Mouse (Mus musculus): ENCODE results near the gene Lbhd1. TPM values are rescaled to one million over a fixed set of nuclear protein-coding genes. Genes with fewer than 3 reads are reported as not detected.
"Not testable (repeated sequence)": the region's sequence is repeated elsewhere in the genome, so short reads cannot be mapped to it uniquely, and the experiment has no call there.

The Lbhd1 gene
- polyA plus RNA-seq, 1 experiment from 2014 or later: 81.2 TPM

- ATAC-seq (ENCODE audit: low read depth) (no peak), DNase-seq (no peak)
- Histone ChIP-seq H3K27ac (0 out of 2 replicates have a peak overlapping the region, but pooled peaks have one; percentile 1), H3K4me1 (replicated peaks) (peaks cover 48% of the 10 kb centered on the region), H3K36me3 (peaks cover 44% of the 10 kb centered on the region), H3K9ac (no peak overlapping the region; the same call in 1 of the 2 replicates), H3K9me3 (replicated peaks) (no peaks in the 10 kb centered on the region), H3K27me3 (no peaks in the 10 kb centered on the region), H3K4me2 (no peak overlapping the region), H3K4me3 (replicated peaks) (no peak overlapping the region)
- WGBS (ENCODE audit: insufficient replicate concordance): 86% methylated on average over 7 of the region's 7 CpGs
These were observed 8.5 kb upstream of the Lbhd1 start for GRCm38 (mm10) chr19:8875031-8875430.

GRCm38 (mm10) chr19:8880311-8881033 lies 3.1 kb upstream of the Lbhd1 start, which contains the start of gene Uqcc3:
Gene Uqcc3, minus strand, starts transcription at chr19:8880923.
- peak within 1 kb of the TSS; percentile 84 for H3K27ac ChIP-seq
- H3K9ac ChIP-seq: peak within 1 kb of the TSS; percentile 90
- peaks cover 19% of the 10 kb centered on the region for H3K36me3 ChIP-seq
- no peaks in the 10 kb centered on the region for H3K9me3 ChIP-seq (replicated peaks)
- no peaks in the 10 kb centered on the region for H3K27me3 ChIP-seq
- H3K4me2 ChIP-seq: peak within 1 kb of the TSS; percentile 89
- ATAC-seq (ENCODE audit: low read depth): peak; percentile 97
- WGBS (ENCODE audit: insufficient replicate concordance): under 1% methylated on average over 42 of the region's 42 CpGs
- H3K4me3 ChIP-seq (replicated peaks): peak within 1 kb of the TSS; percentile 91
- H3K4me1 ChIP-seq (replicated peaks): peaks cover 18% of the 10 kb centered on the region
- DNase-seq: peak; percentile 83

GRCm38 (mm10) chr19:8881034-8881392 lies 2.5 kb upstream of the Lbhd1 start:
- Histone ChIP-seq H3K9me3 (replicated peaks) (no peaks in the 10 kb centered on the region), H3K4me1 (replicated peaks) (peaks cover 18% of the 10 kb centered on the region), H3K4me2 (peak overlapping the region; percentile 89), H3K27ac (no peak overlapping the region), H3K36me3 (peaks cover 13% of the 10 kb centered on the region), H3K4me3 (replicated peaks) (peak overlapping the region; percentile 91), H3K27me3 (no peaks in the 10 kb centered on the region), H3K9ac (peak overlapping the region; percentile 90)
- DNase-seq (no peak), ATAC-seq (ENCODE audit: low read depth) (no peak; the same call in 1 of the 2 replicates)
- WGBS (ENCODE audit: insufficient replicate concordance): 11% methylated on average over 3 of the region's 3 CpGs

GRCm38 (mm10) chr19:8886916-8887584 lies 3.5 kb downstream of the Lbhd1 start:
- Histone ChIP-seq H3K36me3 (peaks cover 19% of the 10 kb centered on the region), H3K4me2 (peak overlapping the region; percentile 84), H3K4me1 (replicated peaks) (peaks cover 43% of the 10 kb centered on the region), H3K27me3 (no peaks in the 10 kb centered on the region), H3K9ac (peak overlapping the region; percentile 83), H3K9me3 (replicated peaks) (no peaks in the 10 kb centered on the region), H3K27ac (peak overlapping the region; percentile 89), H3K4me3 (replicated peaks) (peak overlapping the region; percentile 73)
- ATAC-seq (ENCODE audit: low read depth) (no peak), DNase-seq (no peak)
- 50% methylated on average over 1 of the region's 1 CpGs for WGBS (ENCODE audit: insufficient replicate concordance)

GRCm38 (mm10) chr19:8887585-8888463 lies 4.3 kb downstream of the Lbhd1 start:
- H3K4me1 ChIP-seq (replicated peaks): peaks cover 49% of the 10 kb centered on the region
- DNase-seq (no peak), ATAC-seq (ENCODE audit: low read depth) (no peak)
- H3K9ac ChIP-seq: peak overlapping the region; percentile 83
- 7% methylated on average over 19 of the region's 19 CpGs for WGBS (ENCODE audit: insufficient replicate concordance)
- H3K27me3 ChIP-seq: no peaks in the 10 kb centered on the region
- H3K36me3 ChIP-seq: peaks cover 19% of the 10 kb centered on the region
- peak overlapping the region; percentile 73 for H3K4me3 ChIP-seq (replicated peaks)
- H3K27ac ChIP-seq: peak overlapping the region; percentile 89
- peak overlapping the region; percentile 84 for H3K4me2 ChIP-seq
- no peaks in the 10 kb centered on the region for H3K9me3 ChIP-seq (replicated peaks)

GRCm38 (mm10) chr19:8888511-8889385 lies 5.2 kb downstream of the Lbhd1 start, which contains the start of the genes 1810009A15Rik and Gm49416:
Gene 1810009A15Rik, plus strand, starts transcription at chr19:8888853.
Gene Gm49416, plus strand, starts transcription at chr19:8888926.
- Histone ChIP-seq H3K4me1 (replicated peaks) (peaks cover 53% of the 10 kb centered on the region), H3K4me3 (replicated peaks) (peak within 1 kb of the TSS; percentile 73), H3K9ac (peak within 1 kb of the TSS; percentile 85), H3K4me2 (peak within 1 kb of the TSS; percentile 84), H3K9me3 (replicated peaks) (no peaks in the 10 kb centered on the region), H3K27me3 (no peaks in the 10 kb centered on the region), H3K36me3 (peaks cover 19% of the 10 kb centered on the region), H3K27ac (peak within 1 kb of the TSS; percentile 89)
- under 1% methylated on average over 58 of the region's 58 CpGs for WGBS (ENCODE audit: insufficient replicate concordance)
- peak; percentile 94 for DNase-seq
- peak; percentile 91 for ATAC-seq (ENCODE audit: low read depth)

- Histone ChIP-seq H3K27me3 (no peaks in the 10 kb centered on the region), H3K36me3 (peaks cover 45% of the 10 kb centered on the region), H3K4me1 (replicated peaks) (peaks cover 69% of the 10 kb centered on the region), H3K4me2 (peak within 1 kb of the TSS; percentile 80), H3K4me3 (replicated peaks) (peak within 1 kb of the TSS; percentile 91), H3K27ac (peak within 1 kb of the TSS; percentile 94), H3K9me3 (replicated peaks) (no peaks in the 10 kb centered on the region), H3K9ac (peak within 1 kb of the TSS; percentile 96)
- WGBS (ENCODE audit: insufficient replicate concordance): 1% methylated on average over 54 of the region's 54 CpGs
- DNase-seq: peak; percentile 77
- peak; percentile 56 for ATAC-seq (ENCODE audit: low read depth)
These were observed 9.6 kb downstream of the Lbhd1 start, which contains the start of gene Ints5 for GRCm38 (mm10) chr19:8892829-8893766. Gene Ints5, plus strand, starts transcription at chr19:8893005.

GRCm38 (mm10) chr19:8895397-8895960 lies 11.9 kb downstream of the Lbhd1 start:
- Histone ChIP-seq H3K9me3 (replicated peaks) (no peaks in the 10 kb centered on the region), H3K4me1 (replicated peaks) (peaks cover 74% of the 10 kb centered on the region), H3K9ac (peak overlapping the region; percentile 16; the same call in 1 of the 2 replicates), H3K27ac (peak overlapping the region; percentile 91; the same call in 1 of the 2 replicates), H3K36me3 (peaks cover 39% of the 10 kb centered on the region), H3K4me2 (no peak overlapping the region), H3K27me3 (no peaks in the 10 kb centered on the region), H3K4me3 (replicated peaks) (no peak overlapping the region; the same call in 1 of the 2 replicates)
- ATAC-seq (ENCODE audit: low read depth) (no peak), DNase-seq (no peak)
- WGBS (ENCODE audit: insufficient replicate concordance): 86% methylated on average over 9 of the region's 9 CpGs

GRCm38 (mm10) chr19:8896231-8896630 lies 12.7 kb downstream of the Lbhd1 start:
- Histone ChIP-seq H3K4me2 (peak overlapping the region; percentile 78; the same call in 1 of the 2 replicates), H3K36me3 (peaks cover 35% of the 10 kb centered on the region), H3K4me1 (replicated peaks) (peaks cover 74% of the 10 kb centered on the region), H3K9ac (peak overlapping the region; percentile 74), H3K27ac (peak overlapping the region; percentile 91)
- not testable (repeated sequence) for H3K27me3 ChIP-seq; H3K4me3 ChIP-seq (replicated peaks); H3K9me3 ChIP-seq (replicated peaks); DNase-seq; ATAC-seq (ENCODE audit: low read depth)
- WGBS (ENCODE audit: insufficient replicate concordance): 70% methylated on average over 5 of the region's 5 CpGs
